Mouse (Mus musculus) cerebellum, adult 8-10 months (tissue): Measurements from ENCODE around the gene Ddit4.
"Not testable (repeated sequence)": the region's sequence is repeated elsewhere in the genome, so short reads cannot be mapped to it uniquely, and the experiment has no call there.

ENCODE experiments used
- DNase-seq: peaks from one replicate; pipeline ENCODE4 v3.0.0; 2022

Gene Ddit4

DNA sequence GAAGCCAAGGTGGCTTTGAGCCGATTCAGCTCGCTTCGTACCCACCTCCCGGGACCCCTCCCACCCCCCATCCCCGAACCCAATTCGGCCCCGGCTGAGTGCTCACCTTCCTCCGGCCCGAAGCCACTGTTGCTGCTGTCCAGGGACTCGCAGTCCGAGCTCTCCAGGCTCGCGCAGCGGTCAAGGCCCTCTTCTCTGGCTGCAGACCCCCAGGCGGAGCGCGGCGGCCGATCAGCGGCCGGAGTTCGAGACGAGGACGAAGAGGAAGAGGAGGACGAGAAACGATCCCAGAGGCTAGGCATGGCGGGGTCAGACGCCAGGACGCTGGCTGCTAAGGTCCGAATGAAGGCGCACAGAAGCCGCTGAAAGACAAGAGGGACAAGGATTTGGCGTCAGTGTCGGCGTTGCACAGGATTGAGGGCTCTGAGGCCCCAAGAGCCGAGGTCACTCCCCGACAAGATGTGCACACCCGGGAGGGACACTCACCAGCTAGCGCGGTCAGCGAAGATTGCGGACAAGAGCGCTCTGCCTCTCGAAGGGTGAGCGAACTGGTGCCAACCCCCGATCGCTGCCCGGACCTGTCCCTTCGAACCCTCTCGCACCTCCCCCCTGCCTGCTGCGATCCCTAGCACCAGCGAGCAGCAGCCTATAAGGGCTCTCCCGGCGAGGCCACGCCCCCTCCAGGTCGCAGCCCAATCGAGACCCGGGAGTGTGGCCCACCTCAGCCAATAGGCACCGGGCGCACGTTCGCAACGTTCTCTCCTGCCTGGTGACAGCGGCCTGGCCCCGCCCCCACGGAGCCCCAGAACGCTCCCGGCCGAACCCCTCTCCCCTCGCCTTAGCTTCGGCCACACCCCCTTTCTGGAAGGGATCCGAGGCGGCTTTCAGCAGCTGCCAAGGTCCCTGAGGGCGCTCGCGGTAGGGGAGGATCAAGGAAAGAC lies at the start of gene Ddit4:
Ddit4 (minus strand) TSS at position 624 of the 941 bp plus-strand sequence.
- peak; percentile 100 for DNase-seq

DNA sequence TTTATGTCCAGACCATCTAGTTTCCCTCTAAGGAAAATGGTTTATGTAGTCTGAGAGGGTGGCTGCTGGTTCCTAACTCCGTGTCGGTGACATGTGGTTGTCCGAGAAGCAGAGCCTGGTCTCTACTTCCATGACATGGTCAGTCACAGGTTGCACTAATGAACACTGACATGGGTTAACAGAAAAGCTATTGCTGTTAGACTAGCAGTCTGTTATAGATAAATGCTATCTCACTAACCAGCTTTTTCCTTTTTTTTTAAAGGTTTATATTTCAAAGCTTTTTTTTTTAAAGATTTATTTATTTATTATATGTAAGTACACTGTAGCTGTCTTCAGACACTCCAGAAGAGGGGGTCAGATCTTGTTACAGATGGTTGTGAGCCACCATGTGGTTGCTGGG lies 47.4 kb upstream of the Ddit4 start:
- DNase-seq = no peak

DNA sequence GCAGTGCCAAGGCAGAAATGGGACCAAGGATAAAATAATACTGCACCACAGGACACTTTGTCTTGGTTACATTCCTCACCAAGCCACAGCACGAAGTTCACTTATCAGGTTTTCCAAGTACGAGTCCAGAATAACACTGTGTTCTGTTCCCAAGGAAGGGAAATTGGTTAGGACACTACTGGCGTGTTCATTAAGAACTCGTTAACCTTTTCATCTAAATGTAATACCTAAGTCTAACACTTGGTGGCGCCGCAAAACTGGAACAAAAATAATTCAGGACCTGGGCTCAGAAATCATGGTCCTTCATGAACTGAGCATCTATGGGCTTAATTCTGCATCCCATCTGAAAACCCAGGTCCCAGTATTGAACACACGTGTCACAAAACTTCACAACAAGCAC lies 46.0 kb upstream of the Ddit4 start:
- peak; percentile 74 for DNase-seq

DNA sequence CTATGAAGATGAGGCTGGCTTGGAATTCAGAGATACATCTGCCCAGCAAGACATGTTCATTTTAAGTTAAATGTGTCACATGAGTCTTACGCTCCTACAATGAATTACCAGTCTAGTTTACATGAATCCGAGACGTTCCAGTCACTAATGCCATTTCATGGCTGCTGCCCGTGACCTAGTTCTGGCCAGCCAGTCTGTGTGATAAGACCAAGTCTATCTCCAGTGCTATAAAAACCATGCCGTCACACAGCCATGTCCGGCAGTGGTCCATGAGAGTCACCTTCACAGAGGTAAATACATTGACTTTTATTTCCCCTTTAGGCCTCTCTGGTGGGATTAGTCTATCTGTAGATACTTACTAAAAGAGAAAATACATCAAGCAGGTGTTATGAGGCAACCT lies 44.3 kb upstream of the Ddit4 start:
- no peak for DNase-seq

DNA sequence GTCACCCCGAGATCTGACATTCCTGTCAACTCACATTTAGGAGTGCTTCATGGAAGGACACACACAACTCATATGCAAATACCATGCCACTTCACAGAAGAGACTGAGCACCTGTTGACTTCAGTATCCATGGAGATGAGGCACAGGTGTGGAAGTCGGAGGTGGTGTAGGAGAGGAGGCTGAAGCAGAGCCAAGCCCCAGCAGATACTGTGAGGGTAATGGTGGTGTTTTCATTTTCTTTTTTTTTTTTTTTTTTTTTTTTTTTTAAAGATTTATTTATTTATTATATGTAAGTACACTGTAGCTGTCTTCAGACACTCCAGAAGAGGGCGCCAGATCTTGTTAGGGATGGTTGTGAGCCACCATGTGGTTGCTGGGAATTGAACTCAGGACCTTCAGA lies 42.2 kb upstream of the Ddit4 start:
- DNase-seq = not testable (repeated sequence)

DNA sequence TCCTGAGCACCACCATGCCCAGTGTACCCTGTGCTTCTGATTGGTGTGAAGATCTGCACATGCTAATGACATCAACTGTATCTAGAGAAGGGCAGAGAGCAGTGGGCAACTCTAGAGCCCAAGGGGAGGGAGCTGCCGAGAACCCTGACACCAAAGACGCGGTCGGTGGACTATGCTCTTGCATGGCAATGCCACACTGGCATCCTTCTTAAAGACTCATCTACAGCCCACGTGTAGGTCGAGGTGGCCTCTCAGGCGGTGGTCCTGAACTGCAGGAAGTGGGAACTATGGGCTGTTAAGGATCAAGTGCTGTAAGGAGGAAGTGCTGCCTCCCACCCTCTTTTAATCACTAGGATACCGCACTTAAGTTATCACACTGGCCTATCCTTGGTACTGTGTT lies 40.4 kb upstream of the Ddit4 start:
- no peak for DNase-seq

DNA sequence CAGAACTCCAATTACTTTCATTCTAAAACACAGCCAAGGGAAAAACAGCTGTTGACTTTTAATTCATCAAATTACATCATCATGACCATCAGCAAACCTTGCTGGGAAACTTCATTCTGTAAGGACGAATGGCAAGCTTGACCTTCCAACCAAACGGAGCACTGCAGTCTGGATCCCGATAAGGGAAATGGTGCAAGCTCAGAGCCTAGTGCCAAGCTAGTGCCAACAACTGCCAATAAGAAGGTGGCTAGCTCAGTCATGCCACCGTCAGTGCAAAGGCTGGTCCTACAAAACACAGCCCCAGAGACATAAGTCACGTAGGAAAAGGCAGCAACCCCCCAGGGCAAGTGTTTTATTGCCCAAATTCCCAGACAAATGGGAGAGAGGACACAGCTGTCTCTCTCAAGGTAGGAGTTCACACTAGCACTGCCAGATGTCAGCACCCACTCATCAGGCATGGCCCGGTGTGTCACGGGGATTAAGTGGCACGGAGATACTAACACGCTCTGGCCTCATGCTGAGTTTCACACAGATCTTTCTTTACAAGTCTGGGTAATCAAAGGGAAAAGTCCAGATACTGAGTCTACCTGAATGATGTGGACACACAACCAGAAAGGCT lies 39.7 kb upstream of the Ddit4 start:
- no peak for DNase-seq

DNA sequence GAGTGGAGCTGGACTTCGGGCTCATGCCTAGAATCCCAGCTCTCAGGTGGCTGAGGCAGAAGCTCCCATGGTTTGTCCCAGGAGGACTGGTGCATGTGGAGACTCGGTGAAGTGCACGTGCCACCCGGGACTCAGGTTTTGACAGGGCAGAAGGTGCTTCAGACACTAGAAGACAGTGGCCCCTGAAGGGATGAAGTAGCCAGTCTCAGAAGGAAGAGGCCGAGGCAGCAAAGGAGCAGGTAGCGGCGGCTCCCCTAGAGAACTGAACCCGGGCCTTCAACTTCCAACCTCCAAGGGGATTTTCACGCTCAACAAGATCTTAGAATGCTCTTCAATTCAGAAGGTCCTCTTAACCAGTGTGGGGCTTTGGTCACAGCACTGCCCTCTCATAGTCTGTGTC lies 38.8 kb upstream of the Ddit4 start:
- no peak for DNase-seq

DNA sequence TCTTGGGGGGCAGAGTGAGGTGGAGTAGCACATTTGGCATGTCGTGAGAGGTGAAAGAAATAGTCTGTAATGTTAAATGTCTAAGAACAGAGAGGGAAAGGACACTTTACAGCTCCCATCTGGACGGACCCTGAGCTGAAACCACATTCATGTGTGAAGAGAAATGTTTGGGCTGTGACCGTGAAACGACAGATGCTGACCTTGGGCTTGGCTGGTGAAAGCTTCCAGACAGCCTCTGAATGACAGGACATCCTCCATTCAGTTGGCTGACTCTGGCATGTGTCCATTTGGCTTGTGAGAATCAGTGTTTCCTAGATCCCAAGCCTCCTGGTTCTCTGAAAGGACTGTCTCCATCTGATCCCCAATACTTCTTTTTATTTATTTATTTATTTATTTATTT lies 36.4 kb upstream of the Ddit4 start:
- no peak for DNase-seq

DNA sequence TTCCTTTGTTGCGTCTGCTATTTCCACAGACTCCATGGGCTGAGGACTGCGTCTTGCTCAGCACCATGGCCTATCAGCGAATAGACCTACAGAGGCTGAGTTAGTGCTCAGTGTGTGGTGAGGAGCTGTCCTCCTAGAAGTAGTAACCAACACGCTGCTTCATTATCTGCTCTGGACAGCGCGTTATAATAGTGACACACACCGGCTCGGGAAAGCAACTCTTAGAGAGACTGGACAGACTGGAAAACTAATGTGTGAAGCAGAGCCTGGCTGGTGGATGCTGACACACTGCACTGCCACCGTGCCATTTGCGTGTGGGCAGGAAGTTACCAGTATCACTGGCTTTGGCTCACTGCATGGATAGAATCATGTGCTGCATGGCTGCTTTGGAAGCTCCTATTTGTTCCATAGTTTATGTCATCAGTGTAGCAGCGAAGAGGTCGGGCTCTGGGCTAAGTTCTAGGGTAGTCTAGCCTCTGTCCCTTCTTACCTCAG lies 30.8 kb upstream of the Ddit4 start:
- no peak for DNase-seq

DNA sequence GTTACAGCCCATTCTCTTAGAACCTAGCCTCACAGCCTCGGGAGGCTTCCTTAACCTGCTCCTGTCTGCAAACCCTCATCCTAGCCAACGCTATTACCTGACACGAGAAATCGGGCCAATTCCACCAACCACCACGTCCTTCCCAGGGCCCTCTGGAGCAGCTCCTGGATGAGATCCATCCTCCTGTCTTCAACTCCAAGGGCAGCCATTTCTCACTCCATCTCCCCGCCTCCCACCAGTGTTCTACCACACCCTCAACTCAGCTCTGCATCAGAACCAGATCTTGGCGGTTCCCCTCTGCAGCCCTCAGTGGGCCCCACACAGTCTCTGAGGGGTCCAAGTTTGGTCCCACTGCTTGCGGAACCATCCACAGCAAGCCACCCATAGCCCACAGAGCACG lies 30.2 kb upstream of the Ddit4 start:
- no peak for DNase-seq

DNA sequence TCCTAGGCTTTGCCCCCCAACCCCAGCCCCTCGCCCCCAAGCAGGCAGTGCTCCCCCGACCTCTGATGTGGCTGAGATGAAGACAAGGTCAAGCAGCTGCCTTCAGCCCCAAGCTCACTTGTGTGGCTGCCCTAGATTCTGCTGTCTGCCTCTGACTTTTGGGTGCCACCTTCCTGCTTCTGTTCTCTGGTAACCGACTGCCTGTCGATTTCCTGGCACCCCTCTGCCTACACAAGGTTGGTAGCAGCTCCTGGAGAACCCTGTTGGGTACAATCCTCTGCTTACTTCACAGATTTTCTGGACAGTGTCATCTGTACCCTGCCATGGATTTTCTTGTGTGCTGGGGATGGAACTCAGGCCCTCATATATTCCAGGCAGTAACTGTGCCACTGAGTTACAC lies 29.7 kb upstream of the Ddit4 start:
- no peak for DNase-seq

DNA sequence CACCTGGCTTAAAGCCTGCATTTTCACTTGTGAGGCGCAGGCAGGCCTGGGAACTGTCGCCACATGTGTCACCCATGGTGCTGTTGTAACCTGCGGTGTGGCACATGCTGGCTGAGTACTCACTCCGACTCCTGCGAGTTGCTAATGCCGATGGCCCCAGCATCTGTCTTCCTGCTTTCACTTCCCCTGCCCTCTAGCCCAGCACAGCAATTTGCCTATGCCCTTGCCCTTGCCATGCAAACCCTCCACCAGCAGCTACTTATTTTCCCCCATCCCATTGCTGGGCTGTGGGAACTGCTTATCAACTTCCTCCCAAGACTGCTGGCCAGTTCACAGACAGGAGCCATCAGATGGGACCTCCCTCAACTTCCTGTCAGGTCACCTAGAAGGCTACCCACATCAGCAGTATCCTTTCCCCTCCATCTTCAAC lies 29.2 kb upstream of the Ddit4 start:
- no peak for DNase-seq

DNA sequence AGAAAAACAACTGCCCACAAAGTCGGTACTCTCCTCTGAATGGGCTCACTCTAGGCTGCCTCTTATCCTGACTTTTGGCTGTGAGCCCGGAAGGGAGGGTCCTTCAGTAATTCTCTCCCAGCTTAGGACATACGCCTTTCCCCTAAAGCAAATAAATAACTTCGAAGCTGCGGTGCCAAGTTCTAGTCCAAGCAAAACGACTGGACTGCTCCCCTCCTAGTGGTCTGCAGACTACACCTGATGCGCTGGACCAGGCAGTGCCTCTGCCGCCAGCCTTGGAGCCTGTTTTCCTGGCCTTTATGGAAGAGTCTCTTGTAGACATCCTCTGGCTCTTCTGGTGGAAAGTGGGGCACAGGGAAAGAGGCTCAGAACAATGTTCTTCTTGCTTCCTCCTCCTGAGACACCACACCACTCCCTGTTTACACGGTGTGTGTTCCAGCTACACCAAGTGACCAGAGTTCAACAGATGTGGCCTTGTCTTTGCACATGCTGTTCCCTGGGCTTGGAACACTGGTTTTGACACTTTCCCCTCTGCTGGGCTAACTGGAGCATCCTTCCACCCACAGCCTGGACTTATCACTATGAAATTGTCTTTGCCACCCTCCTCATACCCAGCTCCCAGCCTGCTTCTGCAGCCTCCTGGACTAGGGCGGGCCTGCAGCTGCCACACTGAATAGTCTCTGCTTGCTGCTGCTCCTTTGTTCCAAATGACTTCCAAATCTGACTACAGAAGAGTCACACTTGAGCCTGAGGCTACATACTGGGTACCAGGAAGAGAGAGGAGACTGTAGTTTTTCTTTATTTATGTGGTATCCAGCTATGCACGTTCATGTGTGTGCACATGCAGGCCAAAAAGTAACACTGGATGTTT lies 27.5 kb upstream of the Ddit4 start:
- DNase-seq = no peak

DNA sequence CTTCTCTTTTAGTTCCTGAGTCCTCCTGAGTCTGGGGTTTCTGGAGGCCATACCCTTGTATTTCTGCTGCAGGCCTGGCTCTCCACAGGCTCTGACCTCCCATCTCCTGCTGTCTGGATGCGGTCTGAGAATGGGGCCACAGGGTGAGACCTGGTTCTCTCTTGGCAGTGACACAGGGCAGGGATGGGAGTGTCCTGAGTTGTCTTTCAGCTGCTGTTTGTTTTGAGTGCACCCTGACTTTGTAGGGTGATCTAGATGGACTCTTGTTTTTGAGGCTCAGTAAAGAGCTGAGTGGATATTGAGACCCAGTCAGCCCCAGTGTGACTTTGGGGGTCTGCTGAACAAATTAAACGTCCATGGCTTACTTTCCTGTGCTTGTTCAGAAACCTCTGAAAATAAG lies 26.8 kb upstream of the Ddit4 start:
- no peak for DNase-seq

DNA sequence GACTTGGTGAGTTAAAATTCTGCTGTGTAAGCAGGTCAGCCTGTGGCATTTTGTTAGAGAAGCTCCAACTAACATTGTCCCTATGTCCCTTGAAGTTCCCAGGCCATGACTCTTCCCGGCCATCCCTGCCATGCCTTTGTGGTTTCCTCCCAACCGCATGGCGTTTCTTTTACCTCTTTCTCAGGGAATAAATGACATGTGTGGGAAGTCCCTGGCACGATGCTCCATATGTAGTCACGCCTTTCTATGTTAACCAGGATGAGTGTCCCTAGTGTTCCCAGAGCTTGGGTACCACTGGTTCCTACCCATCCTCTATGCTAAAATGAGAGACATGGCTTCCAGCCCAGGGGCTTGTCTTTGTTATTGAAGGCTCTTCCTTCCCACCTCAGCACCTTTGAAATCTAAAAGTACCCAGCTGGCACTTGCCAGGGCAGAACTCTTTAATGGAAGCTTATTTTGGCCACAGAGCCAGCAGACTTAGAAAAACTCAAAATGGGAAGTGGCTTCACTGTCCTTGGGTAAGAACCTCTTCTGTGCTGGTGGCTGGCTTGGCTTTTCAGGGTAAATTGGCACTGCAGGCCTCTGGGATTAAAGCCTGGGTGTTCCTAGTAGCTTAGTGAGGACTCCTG lies 26.2 kb upstream of the Ddit4 start:
- no peak for DNase-seq

DNA sequence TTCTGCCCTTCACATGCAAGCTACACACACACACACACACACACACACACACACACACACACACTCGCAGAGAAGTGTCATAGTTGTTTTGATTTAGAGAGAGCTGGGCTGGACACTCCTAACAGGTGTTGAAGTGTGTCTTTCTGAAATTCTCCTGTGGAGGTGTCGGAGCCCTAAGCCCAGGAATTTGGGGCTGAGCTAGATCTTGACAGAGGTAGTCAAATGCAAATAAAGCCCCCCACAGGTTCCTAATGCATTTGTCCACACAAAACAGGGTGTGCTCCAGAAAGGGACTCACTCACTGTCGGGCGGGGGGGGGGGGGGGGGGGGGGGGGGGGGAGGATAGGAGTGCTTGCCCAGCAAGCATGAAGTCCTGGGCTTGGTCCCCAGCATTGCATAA lies 25.5 kb upstream of the Ddit4 start:
- DNase-seq = no peak

DNA sequence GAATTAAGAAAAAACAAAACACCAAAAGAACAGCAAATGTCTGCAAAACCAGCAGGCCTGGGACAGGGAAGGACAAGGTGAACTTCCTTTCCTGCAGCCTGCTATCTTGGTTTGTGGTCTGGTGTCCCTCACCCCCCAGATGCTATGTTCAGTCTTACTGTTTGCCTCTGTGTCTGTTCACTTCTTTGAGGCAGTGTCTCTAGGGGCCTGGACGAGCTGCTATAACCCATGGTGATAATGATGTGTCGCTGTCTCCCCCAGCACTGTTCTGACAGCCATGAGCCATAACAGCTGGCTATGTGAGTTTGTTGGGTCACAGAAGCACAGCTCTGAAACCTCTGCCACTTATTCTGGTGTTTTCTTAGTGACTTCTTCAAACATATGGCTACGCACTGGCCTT lies 23.2 kb upstream of the Ddit4 start:
- no peak for DNase-seq

DNA sequence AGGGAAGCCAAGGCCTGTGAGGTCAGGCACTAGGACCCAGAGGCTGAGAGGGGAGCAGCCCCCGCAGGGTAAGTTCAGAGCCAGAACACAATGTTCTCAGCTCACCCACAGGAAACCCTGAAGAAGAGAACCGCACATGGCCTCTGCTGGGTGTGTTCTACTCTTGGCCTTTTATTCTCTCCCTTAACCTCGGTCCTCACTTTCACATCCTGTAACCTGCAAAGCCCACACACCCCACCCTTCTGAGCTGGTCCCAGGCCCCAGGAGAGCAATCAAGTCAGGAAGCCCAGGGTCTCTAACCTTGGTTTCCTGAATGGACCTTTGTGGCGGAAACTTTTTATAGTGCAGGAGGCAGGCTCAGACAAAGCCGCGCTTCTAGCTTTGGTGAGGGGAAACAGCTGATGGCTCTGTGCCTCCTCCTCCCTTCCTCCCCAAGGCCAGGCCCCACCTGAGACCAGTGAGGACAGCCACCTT lies 22.6 kb upstream of the Ddit4 start:
- DNase-seq = no peak

DNA sequence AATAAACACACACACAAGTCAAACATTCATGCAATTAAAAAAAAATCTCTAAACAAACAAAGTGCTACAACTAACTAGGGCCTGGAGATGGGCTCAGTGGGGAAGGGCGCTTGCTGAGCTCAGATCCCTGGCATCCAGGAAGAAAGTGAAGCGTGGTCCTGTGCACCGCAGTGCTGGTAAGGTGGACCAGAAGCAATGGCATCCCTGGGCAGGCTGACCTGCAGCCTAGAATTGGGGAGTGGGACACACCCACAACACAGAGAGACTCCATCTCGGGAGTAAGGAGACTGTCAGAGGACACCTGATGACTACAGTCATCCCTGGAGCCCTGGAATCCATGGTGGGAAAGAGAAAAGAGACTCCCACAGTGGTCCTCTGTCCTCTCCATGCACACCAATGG lies 21.8 kb upstream of the Ddit4 start:
- no peak for DNase-seq

DNA sequence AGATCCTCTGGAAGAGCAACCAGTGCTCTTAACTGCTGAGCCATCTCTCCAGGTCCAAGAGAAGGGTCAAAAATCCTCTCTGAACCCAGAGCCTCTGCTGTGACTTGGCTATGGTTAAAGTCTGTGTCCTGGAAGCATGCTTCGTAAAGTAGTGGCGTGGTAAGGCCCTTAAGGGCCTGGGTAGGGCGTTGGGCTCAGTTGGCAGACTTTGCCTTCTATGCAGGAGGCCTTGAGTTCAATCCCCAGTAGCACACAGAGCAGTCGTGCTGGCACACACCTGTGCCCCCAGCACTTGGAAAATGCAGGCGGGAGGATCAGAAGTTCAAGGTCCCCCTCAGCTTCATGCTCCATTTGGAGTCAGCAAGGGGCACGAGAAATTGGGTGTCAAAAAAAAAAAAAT lies 21.4 kb upstream of the Ddit4 start:
- DNase-seq = no peak

DNA sequence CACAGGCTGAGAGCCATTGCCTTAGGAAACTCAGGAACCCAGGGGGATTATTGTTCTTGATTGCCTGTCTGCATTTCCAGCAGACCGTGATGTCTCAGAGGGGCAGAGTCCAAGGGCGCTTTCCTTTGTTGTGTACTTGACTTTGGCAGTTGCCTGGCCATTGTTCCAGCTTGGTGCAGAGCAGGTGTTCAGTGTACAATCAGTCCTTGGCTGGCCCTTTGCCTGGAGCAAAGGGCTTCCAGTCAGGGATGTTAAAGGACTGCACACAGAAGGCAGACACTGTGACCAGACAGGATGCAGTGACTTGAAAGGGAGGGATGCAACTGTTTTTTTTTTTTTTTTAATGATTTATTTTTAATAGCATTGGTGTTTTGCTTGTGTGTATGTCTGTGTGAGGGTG lies 20.9 kb upstream of the Ddit4 start:
- DNase-seq = no peak

DNA sequence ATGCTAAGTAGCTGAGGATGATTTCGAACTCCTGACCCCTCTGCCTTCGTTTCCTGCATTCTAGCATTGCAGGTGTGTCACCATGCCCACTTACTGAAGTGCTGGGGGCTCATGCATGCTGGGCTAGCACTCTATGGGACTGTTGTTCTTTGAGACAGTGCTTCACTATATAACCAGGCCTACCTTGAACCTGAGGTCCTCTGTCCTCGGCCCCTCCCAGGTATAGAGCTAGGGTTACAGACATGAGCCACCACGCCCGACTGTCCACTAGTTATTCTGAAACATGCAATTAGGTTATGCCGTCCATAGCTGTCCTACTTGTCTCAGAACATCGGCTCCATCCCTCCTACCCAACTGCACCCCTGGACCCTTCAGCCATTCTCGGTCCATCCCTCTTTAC lies 20.2 kb upstream of the Ddit4 start:
- DNase-seq = no peak
